Mouse (Mus musculus) small intestine, adult 2 months (tissue): ENCODE data around the gene Rbms1. TPM values are rescaled to one million over a fixed set of nuclear protein-coding genes. Genes with fewer than 3 reads are reported as not detected.

Experiments used
- H3K27ac ChIP-seq: fragments of 200-500 bp; 2 replicates; pipeline ENCODE4 v1.5.1; 2012; ENCODE audit warnings: low read depth, low read length, control low read depth, inconsistent platforms; ENCODE audit not compliant: insufficient read depth
- H3K27me3 ChIP-seq: fragments of 200-500 bp; 2 replicates; pipeline ENCODE4 v1.6.1; 2012; ENCODE audit warnings: mild to moderate bottlenecking, moderate library complexity, low read length, inconsistent platforms; ENCODE audit not compliant: control insufficient read depth, insufficient read depth
- H3K36me3 ChIP-seq: fragments of 200-500 bp; 2 replicates; pipeline ENCODE4 v1.6.1; 2012; ENCODE audit warnings: mild to moderate bottlenecking, low read length, control low read depth, inconsistent platforms; ENCODE audit not compliant: control insufficient read depth, insufficient read depth
- H3K4me1 ChIP-seq: fragments of 200-500 bp; 2 replicates; pipeline ENCODE4 v1.6.1; 2012; ENCODE audit warnings: low read length, inconsistent platforms, mixed read lengths; ENCODE audit not compliant: control insufficient read depth, insufficient read depth, insufficient read length
- H3K4me3 ChIP-seq: fragments of 200-500 bp; 2 replicates; pipeline ENCODE4 v1.5.1; 2012; ENCODE audit warnings: low read depth, mild to moderate bottlenecking, control low read depth, inconsistent platforms, low read length, moderate library complexity
- CTCF ChIP-seq: fragments of 200-500 bp; IDR thresholded peaks from 2 replicates; pipeline ENCODE4 v1.5.1; 2012; ENCODE audit warnings: low read depth, mild to moderate bottlenecking, control low read depth, inconsistent platforms, low read length, moderate library complexity, mixed read lengths; ENCODE audit not compliant: insufficient replicate concordance, insufficient read length; ENCODE audit errors: extremely low read depth
- POLR2A ChIP-seq: fragments of 200-500 bp; IDR thresholded peaks from 2 replicates; pipeline ENCODE4 v1.6.1; 2012; ENCODE audit warnings: low read depth, mild to moderate bottlenecking, control low read depth, inconsistent platforms, low read length, moderate library complexity
- WGBS: fragments of 180-500 bp; shearing (Covaris S2); methylation state at CpG from one replicate; pipeline ENCODE4 v1.1.7; 2018; 5-methylcytosine and 5-hydroxymethylcytosine counted together
- polyA plus RNA-seq: library from polyadenylated mRNA; depleted of rRNA; stranded (reverse); fragments of >200 nt; gene quantifications from 2 replicates; pipeline ENCODE4 v1.2.3, GENCODE M21; 2012

Rbms1 gene
- polyA plus RNA-seq, 1 experiment: 41.2 TPM

GRCm38 (mm10) chr2:60714475-60714874 is 248.5 kb downstream of the Rbms1 start:
- TF ChIP-seq POLR2A: no peak
- no peak for TF ChIP-seq CTCF
- 58% methylated on average over 7 of the region's 7 CpGs for WGBS
- no peak overlapping the region for H3K27ac ChIP-seq
- H3K27me3 ChIP-seq: no peaks in the 10 kb centered on the region
- no peak overlapping the region for H3K4me3 ChIP-seq
- no peaks in the 10 kb centered on the region for H3K36me3 ChIP-seq
- H3K4me1 ChIP-seq: peaks cover 4% of the 10 kb centered on the region; the same call in 1 of the 2 replicates

DNA sequence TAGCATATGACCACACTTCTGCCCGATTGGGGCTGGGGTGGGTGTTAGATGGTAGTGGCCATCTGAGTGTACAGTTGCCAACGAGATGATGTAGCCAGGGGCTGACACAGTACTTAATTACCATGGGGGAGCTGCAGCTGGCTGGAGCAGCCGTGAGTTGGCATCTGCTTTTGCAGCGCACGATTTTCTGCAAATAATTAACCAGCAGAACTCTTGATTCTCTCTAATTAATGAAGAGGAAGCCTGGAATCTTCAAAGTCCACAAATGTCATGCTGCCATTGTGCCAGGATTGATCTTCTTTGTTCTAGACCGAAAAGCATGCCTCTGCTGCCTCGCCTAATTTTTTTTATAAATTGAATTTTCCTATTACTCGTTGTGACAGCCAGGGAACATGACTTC is 249.1 kb downstream of the Rbms1 start:
- no peak for TF ChIP-seq CTCF
- TF ChIP-seq POLR2A: no peak
- Histone ChIP-seq H3K27ac (no peak overlapping the region), H3K36me3 (no peaks in the 10 kb centered on the region), H3K27me3 (no peaks in the 10 kb centered on the region), H3K4me3 (no peak overlapping the region), H3K4me1 (peaks cover 4% of the 10 kb centered on the region; the same call in 1 of the 2 replicates)
- 24% methylated on average over 8 of the region's 8 CpGs for WGBS

- H3K36me3 ChIP-seq: no peaks in the 10 kb centered on the region
- WGBS: 93% methylated on average over 5 of the region's 5 CpGs
- H3K4me1 ChIP-seq: peaks cover 4% of the 10 kb centered on the region; the same call in 1 of the 2 replicates
- H3K27ac ChIP-seq: no peak overlapping the region
- H3K4me3 ChIP-seq: no peak overlapping the region
- no peak for TF ChIP-seq CTCF
- no peak for TF ChIP-seq POLR2A
- no peaks in the 10 kb centered on the region for H3K27me3 ChIP-seq
Measured at GRCm38 (mm10) chr2:60712891-60713290, 250.1 kb downstream of the Rbms1 start.

- Histone ChIP-seq H3K27me3 (no peaks in the 10 kb centered on the region), H3K4me1 (peaks cover 4% of the 10 kb centered on the region; the same call in 1 of the 2 replicates), H3K4me3 (no peak overlapping the region), H3K27ac (no peak overlapping the region), H3K36me3 (no peaks in the 10 kb centered on the region)
- TF ChIP-seq POLR2A: no peak
- no peak for TF ChIP-seq CTCF
- WGBS: 86% methylated on average over 6 of the region's 6 CpGs
Measured at GRCm38 (mm10) chr2:60712483-60712882, 250.5 kb downstream of the Rbms1 start.

GRCm38 (mm10) chr2:60711098-60711880 is 251.7 kb downstream of the Rbms1 start:
- whole genome bisulfite sequencing: 79% methylated on average over 7 of the region's 7 CpGs
- TF ChIP-seq POLR2A: no peak
- no peak for TF ChIP-seq CTCF
- no peaks in the 10 kb centered on the region for H3K27me3 ChIP-seq
- no peak overlapping the region for H3K4me3 ChIP-seq
- H3K27ac ChIP-seq: no peak overlapping the region
- no peaks in the 10 kb centered on the region for H3K36me3 ChIP-seq
- H3K4me1 ChIP-seq: peaks cover 4% of the 10 kb centered on the region; the same call in 1 of the 2 replicates

- no peaks in the 10 kb centered on the region for H3K36me3 ChIP-seq
- no peaks in the 10 kb centered on the region for H3K27me3 ChIP-seq
- WGBS: 61% methylated on average over 4 of the region's 4 CpGs
- H3K4me3 ChIP-seq: no peak overlapping the region
- TF ChIP-seq POLR2A (no peak), CTCF (no peak)
- H3K27ac ChIP-seq: no peak overlapping the region
- peaks cover 4% of the 10 kb centered on the region; the same call in 1 of the 2 replicates for H3K4me1 ChIP-seq
Measured at GRCm38 (mm10) chr2:60710317-60710716, 252.7 kb downstream of the Rbms1 start.

DNA sequence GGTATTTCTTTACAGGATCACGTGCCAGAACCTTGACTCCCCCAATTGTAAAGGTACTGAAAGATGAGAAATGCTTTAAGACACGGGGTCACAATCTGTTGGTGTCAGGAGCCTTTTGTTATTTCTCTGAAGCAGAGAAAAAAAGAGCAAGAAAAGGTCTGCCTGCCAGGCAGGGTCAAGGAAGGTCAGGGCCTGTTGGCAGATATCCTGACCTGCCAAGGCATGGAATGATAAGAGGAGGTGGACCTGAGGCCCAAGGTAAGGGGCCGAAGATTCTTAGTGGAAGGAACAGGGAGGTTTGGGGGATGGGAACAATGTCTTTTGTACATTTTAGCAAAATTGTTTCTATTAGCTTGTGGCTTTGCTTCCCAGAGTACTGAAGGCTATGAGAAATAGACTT is 254.3 kb downstream of the Rbms1 start:
- Histone ChIP-seq H3K36me3 (no peaks in the 10 kb centered on the region), H3K4me1 (peaks cover 4% of the 10 kb centered on the region; the same call in 1 of the 2 replicates), H3K4me3 (no peak overlapping the region), H3K27ac (no peak overlapping the region), H3K27me3 (no peaks in the 10 kb centered on the region)
- WGBS: 70% methylated on average over 3 of the region's 3 CpGs
- TF ChIP-seq CTCF (no peak), POLR2A (no peak)
